Mouse (Mus musculus): ENCODE data around the gene 1700069L16Rik.

GRCm38 (mm10) chr5:113694000-113694399, 30.6 kb downstream of the 1700069L16Rik start:
- TF ChIP-seq CTCF (IDR thresholded peaks at IDR 0.05; ENCODE audit: control insufficient read depth, insufficient read depth, insufficient replicate concordance, low read depth, low read length) (no peak), POLR2A (IDR thresholded peaks at IDR 0.05; ENCODE audit: control insufficient read depth, low read depth, low read length) (no peak)
